Mouse (Mus musculus): ENCODE measurements around the gene Neurl1a.

The Neurl1a gene

GRCm38 (mm10) chr19:47240076-47240475, 61.5 kb downstream of the Neurl1a start:
- DNase-seq (ENCODE audit: inconsistent age in 2 of 2, low spot score in 1 of 2): no peak

DNA sequence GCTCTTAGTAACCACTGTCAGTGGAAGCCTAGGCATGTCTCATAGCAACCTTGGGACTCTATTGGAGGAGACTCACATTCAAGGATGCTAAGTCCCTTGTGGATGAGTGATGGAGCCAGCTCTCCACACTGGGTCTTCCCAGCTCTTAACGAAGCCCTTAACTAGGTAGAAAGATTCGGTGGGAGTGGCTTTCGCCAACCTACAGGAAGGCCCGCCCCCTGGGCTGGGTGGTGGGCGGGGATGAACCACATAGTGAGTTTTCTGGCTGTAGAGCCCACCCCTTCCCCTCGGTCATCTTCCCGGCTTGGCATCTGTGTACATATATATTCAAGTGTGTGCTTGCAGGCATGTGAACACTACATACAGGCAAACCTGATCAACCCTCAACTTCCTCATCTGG, 62.3 kb downstream of the Neurl1a start:
- DNase-seq (ENCODE audit: inconsistent age in 2 of 2, low spot score in 1 of 2): no peak

DNA sequence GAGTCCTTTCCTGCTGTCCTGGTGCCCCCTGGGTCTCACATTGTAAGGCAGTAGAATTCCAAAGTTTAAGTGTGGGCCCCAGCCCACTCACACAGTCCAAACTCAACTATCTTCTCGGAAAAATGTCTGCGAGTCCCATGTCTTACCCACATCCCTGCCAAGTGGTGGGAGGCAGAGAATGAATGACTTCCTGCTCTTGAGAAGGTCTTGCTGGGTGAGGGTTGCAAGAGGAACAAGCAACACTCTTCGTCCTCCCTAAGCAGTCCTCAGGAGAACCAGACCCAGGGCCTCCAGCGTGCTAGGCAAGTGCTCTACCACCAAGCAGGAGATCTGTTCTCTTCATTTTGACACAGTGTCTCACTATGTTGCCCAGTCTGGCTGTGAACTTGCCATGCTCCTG, 63.6 kb downstream of the Neurl1a start:
- DNase-seq (ENCODE audit: inconsistent age in 2 of 2, low spot score in 1 of 2): no peak

DNA sequence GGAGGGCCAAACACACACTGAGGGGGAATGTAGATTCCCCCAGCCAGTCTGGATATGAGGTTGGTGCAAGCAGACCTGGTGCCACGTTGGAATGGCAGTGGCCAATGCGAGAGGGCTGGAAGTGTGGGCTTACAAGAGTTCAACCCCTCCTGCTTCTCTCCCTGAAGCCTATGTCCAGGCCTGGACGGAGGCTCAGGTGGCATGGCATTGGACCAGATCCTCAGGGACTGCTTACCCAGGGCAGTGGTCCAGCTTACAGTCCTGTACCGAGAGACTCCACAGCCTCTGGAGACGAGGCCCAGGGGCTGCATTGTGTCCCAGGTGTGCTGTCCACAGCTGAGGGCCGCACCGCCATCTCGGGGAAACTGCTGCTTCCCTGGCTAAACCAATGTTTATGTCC, 66.9 kb downstream of the Neurl1a start:
- DNase-seq (ENCODE audit: inconsistent age in 2 of 2, low spot score in 1 of 2): no peak

DNA sequence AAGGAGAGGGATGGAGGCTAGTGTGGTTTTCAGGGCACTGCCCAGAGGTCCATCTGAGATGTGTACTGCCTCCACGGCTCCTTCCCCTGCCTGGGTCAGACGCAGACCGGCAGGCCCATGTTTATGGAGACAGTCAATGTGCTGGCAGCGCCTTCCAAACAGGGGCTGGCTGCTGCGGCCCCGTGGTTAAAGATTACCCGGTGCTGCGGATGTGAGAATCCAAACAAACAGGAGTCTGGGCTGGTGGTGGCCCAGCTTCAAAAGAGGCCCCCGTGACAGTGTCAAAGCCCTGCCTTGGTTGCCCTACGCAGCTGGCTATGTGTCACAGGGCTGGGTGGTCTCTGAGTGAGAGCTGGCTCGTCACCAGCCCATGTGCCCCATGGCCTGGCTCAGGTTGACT, 69.2 kb downstream of the Neurl1a start:
- DNase-seq (ENCODE audit: inconsistent age in 2 of 2, low spot score in 1 of 2): no peak

DNA sequence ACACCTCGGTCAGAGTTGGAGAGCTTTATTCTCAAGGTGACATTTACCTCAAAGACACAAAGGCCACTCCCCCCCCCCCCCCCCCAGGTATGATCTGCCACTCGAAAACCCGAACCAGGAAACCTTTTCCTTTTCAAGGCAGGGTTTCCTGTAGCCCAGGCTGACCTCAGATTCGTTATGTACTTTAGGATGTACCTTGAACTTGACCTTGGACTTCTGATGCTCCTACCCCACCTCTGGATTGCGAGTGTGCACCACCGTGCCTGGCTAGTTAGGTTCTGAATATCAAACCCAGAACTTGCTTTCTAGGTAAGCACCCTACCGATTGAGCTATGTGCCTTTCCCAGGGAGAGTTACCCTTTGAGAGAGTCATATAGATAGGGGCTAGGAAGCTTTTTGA, 69.7 kb downstream of the Neurl1a start:
- DNase-seq (ENCODE audit: inconsistent age in 2 of 2, low spot score in 1 of 2): no peak

DNA sequence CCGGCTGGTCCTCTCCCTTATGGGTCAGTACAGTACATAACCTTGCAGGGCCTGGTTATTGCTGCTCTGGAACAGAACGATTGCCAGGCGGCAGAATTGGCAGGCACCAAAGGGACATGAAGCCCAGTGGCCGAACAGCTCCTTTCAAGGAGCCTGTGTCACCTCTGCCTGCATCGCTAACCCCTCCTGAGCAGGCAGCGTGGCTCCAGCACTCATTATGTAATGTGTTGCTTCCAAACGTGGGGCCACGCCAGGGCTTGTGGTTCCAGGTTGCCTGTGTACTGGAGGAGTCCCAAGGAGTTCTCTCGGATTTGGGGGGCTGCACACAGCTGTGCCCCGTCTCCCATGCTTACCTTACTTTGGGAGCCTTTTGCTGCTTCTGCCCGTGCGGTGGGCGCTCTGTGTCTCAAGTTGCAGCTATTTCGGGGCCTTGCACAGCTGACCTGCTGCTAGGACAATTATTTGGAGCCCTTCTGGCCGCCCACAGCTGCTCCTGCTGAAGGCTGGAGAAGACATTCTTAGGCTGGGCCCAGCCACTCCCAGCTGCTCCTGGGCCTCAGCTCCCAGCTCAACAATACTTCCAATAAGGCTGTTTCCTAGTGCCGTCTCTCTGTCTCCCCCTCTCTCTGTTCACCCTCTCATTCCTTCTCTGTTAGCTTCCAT, 70.4 kb downstream of the Neurl1a start:
- peak in 1 of 2 experiments; percentile 29 for DNase-seq (ENCODE audit: inconsistent age in 2 of 2, low spot score in 1 of 2)

DNA sequence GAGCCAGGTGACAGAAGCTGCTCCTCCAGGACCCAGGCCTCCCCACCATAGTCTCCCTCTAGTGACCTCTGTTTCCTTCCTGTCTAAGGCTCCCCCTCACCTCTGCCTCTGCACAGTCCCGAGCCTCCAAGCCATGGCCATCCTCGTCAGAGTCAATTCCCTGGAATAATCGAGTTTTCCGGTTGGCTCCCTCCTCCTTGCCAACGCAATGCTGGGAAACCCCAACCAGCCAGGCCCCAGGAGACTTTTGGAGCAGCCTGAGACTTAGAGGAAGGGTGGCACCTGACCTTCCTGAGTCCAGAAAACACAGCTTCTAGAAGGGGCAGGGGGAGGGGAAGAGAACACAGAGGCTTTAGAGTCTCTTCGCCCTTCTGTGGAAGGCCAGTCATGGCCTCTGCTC, 72.3 kb downstream of the Neurl1a start:
- DNase-seq (ENCODE audit: inconsistent age in 2 of 2, low spot score in 1 of 2): peak in 1 of 2 experiments; percentile 34

DNA sequence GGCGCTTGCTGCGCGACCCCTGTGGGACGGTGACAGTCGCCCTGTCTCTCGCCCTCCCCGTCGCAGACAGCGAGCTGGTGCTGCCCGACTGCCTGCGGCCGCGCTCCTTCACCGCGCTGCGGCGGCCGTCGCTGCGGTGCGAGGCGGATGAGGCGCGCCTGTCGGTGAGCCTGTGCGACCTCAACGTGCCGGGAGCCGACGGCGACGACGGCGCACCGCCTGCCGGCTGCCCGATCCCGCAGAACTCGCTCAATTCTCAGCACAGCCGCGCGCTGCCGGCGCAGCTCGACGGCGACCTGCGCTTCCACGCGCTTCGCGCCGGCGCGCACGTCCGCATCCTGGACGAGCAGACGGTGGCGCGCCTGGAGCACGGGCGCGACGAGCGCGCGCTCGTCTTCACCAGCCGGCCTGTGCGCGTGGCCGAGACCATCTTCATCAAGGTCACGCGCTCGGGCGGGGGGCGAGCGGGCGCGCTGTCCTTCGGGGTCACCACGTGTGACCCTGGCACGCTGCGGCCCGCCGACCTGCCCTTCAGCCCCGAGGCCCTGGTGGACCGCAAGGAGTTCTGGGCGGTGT, 74.5 kb downstream of the Neurl1a start:
- DNase-seq (ENCODE audit: inconsistent age in 2 of 2, low spot score in 1 of 2): no peak

GRCm38 (mm10) chr19:47255036-47255435, 76.4 kb downstream of the Neurl1a start:
- DNase-seq (ENCODE audit: inconsistent age in 2 of 2, low spot score in 1 of 2): peak in 1 of 2 experiments; percentile 63

- DNase-seq (ENCODE audit: inconsistent age in 2 of 2, low spot score in 1 of 2): peak in 1 of 2 experiments; percentile 37
Observed at GRCm38 (mm10) chr19:47255919-47256318, 77.3 kb downstream of the Neurl1a start.

GRCm38 (mm10) chr19:47259581-47259980, 81.0 kb downstream of the Neurl1a start:
- DNase-seq (ENCODE audit: inconsistent age in 2 of 2, low spot score in 1 of 2): peak in 1 of 2 experiments; percentile 79

DNA sequence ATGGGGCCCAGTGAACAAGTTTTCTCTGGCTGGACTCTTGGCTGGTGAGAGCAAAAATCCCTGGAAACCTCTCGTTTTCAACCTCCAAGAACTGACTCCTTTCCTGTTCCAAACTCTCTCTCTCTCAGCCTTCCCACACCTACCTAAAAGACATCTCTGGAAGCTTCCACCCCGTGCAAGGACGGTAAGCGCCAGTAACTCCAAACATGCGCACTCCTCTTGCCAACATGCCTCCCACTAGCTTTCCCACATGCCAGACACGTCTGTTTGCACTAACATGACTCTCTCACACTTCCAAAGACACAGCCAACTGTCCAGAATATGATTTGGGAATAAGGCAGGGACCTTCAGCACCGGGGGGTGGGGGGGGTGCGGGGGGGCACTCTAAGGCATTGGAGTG, 82.6 kb downstream of the Neurl1a start:
- DNase-seq (ENCODE audit: inconsistent age in 2 of 2, low spot score in 1 of 2): no peak

GRCm38 (mm10) chr19:47263621-47264020, 85.0 kb downstream of the Neurl1a start:
- DNase-seq (ENCODE audit: inconsistent age in 2 of 2, low spot score in 1 of 2): peak in 1 of 2 experiments; percentile 28

DNA sequence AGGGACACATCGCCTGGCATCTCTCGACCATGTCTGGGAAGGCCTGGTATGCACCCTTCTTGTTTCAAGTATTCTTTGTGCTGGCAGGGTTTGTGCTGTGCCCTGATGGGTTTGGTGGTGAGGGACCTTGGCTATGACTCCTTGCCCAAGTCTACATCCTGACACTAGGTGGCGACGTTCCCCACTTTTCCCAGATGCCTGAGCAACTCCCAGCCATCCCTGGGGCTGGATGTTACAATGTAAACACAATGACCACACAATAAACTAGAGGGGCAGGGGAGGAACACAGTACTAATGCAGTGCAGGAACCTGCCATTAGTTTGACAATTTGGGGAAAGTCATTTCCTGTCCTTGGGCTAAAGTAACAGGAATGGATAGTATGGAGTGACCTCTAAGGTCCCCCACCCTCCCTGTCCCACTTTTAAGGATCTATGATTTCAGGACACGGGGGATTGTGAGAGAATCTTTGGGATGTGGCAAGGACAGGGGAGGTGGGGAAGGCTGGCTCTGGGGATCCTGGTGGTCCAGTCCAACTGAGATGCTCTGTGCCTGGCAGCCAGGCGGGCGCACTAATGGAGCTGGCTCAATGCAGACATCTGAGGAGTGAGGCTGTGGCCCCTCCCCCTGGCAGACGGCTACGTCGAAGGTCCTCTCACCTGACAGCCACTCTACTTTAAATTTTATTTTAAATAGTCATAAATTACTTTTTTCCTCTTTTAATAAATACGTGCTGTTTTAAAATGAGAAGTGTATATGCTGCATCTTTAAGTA, 85.9 kb downstream of the Neurl1a start:
- DNase-seq (ENCODE audit: inconsistent age in 2 of 2, low spot score in 1 of 2): peak; percentile 75 to 91

GRCm38 (mm10) chr19:47266070-47266801, 87.6 kb downstream of the Neurl1a start:
- no peak for DNase-seq (ENCODE audit: inconsistent age in 2 of 2, low spot score in 1 of 2)

DNA sequence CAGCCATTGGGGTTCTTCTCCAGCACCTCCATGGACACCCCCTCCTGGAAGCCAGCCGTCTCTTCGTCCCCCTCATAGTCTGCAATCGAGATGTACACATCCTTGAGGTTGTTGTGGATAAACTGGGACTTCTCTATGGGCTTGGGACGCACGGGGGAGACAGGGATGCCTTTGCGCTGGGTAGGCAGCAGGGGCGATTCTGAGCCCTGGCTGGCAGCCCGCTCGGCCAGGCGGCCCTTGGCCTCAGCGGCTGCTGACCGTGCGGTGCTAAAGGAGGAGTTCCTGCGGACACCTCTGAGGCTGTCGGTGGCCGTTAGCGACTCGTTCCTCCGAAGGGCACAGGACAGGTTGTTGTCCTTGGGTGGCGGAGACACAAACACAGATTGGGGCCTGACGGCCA, 88.4 kb downstream of the Neurl1a start:
- DNase-seq (ENCODE audit: inconsistent age in 2 of 2, low spot score in 1 of 2): peak in 1 of 2 experiments; percentile 22

DNA sequence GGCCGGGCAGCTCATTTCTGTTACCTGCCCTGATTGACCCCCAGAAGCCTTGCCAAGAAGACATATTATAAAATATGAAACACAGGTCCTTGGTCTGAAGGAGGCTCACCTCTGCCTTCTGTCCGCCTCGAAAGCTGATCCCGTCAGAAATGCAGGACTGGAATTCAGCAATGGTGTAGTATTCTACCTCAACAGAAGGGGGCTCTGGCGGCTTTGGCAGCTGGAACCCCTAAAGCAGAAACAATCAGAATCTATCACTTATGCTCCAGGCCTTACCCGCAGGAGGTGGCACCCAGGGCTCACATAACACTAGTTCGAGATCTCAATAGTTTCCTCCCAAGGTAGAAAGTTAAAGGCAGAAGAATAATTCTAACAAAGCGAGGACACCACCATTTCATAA, 91.1 kb downstream of the Neurl1a start:
- peak in 1 of 2 experiments; percentile 68 for DNase-seq (ENCODE audit: inconsistent age in 2 of 2, low spot score in 1 of 2)

DNA sequence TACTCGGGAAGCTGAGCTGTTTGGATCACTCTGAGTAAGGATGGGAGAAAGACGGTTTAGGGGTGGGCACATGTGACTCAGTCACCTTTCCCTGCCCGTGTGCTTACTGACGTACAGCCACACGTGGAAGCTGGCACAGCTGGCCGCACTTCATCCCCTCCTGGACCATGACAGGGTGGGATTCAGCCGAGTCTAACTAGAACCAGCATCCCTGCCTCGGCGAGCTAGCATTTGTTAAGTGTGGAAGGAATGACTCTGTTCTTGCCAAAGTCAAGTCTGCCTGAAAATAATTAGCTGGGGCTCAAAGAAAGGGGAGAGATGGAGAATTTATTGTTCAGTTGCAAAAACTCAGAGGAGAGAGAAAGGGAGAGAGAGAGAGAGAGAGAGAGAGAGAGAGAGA, 91.9 kb downstream of the Neurl1a start:
- DNase-seq (ENCODE audit: inconsistent age in 2 of 2, low spot score in 1 of 2): no peak

DNA sequence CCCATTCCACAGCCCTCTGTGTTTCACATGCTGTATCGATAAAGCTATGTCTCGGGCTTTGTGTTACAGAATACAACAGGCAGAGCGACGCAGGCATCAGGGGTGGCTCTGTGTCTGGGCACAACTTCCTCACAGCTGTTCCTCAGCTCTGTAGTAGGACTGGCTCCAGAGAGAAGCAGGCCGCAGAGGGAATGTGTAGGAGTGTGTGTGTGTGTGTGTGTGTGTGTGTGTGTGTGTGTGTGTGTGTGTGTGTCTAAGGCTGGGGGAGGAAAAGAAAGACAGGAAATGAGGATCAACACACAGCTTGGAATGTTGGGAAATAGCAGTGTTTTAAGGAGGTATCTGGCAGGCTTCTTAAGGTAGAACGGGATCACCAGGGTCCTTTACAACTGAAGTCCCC, 98.1 kb downstream of the Neurl1a start:
- peak in 1 of 2 experiments; percentile 45 for DNase-seq (ENCODE audit: inconsistent age in 2 of 2, low spot score in 1 of 2)

DNA sequence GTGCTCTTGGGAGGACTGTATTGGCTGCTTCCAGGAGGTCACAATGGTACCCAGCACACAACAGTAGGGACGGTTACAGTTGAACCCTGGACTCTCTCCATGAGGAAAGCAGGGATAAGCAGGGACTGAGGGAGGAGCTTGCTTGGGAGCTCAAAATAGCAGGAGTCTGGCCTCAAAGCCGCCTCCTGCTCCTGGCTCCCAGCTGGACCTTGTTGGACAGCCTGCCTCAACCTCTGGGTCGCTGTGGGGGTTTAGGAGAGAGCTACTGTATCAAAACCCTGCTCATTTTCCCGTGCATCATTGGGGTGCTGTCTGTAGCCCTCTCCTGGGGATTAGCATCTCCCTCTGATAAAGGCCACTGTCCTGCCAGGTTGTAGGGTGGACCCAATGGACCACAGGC, 100.8 kb downstream of the Neurl1a start:
- DNase-seq (ENCODE audit: inconsistent age in 2 of 2, low spot score in 1 of 2): peak in 1 of 2 experiments; percentile 35
